Mouse (Mus musculus): ENCODE measurements at regions not wholly inside any gene's neighbourhood (a gene's known extent, or its start where the extent isn't known, plus 50 kb on each side); places are given as distances from the start of the nearest gene placed in this dataset.

GRCm38 (mm10) chr15:67732988-67733387 is 1232.3 kb upstream of the Lrrc6 start:
- no peak for DNase-seq (ENCODE audit: low read depth)

GRCm38 (mm10) chr15:67729492-67729891 is 1228.8 kb upstream of the Lrrc6 start:
- no peak for DNase-seq (ENCODE audit: low read depth)

GRCm38 (mm10) chr15:67725239-67725638 is 1224.5 kb upstream of the Lrrc6 start:
- no peak for DNase-seq (ENCODE audit: low read depth)

- DNase-seq (ENCODE audit: low read depth): no peak
Observed at GRCm38 (mm10) chr15:67714203-67714602, 1213.5 kb upstream of the Lrrc6 start.

- DNase-seq (ENCODE audit: low read depth): no peak
Observed at GRCm38 (mm10) chr15:67686140-67686539, 1185.4 kb upstream of the Lrrc6 start.

- no peak for DNase-seq (ENCODE audit: low read depth)
Observed at GRCm38 (mm10) chr15:67673276-67673675, 1172.6 kb upstream of the Lrrc6 start.

GRCm38 (mm10) chr15:67636155-67636554 is 1135.4 kb upstream of the Lrrc6 start:
- no peak for DNase-seq (ENCODE audit: low read depth)

GRCm38 (mm10) chr15:67626704-67627287 is 1126.1 kb upstream of the Lrrc6 start:
- DNase-seq (ENCODE audit: low read depth): no peak

- DNase-seq (ENCODE audit: low read depth): no peak
Observed at GRCm38 (mm10) chr15:67611896-67612295, 1111.2 kb upstream of the Lrrc6 start.

- no peak for DNase-seq (ENCODE audit: low read depth)
Observed at GRCm38 (mm10) chr15:67598426-67598825, 1097.7 kb upstream of the Lrrc6 start.

GRCm38 (mm10) chr15:67576581-67576980 is 1075.9 kb upstream of the Lrrc6 start:
- no peak for DNase-seq (ENCODE audit: low read depth)

- DNase-seq (ENCODE audit: low read depth): no peak
Observed at GRCm38 (mm10) chr15:67571614-67572013, 1070.9 kb upstream of the Lrrc6 start.

- no peak for DNase-seq (ENCODE audit: low read depth)
Observed at GRCm38 (mm10) chr15:67557304-67557703, 1056.6 kb upstream of the Lrrc6 start.

GRCm38 (mm10) chr15:67551911-67552310 is 1051.2 kb upstream of the Lrrc6 start:
- no peak for DNase-seq (ENCODE audit: low read depth)

GRCm38 (mm10) chr15:67546896-67547400 is 1046.2 kb upstream of the Lrrc6 start:
- DNase-seq (ENCODE audit: low read depth): no peak

- DNase-seq (ENCODE audit: low read depth): peak; percentile 39
Observed at GRCm38 (mm10) chr15:67545745-67546144, 1045.0 kb upstream of the Lrrc6 start.

- no peak for DNase-seq (ENCODE audit: low read depth)
Observed at GRCm38 (mm10) chr15:67513722-67514121, 1013.0 kb upstream of the Lrrc6 start.

- no peak for DNase-seq (ENCODE audit: low read depth)
Observed at GRCm38 (mm10) chr15:67495001-67495658, 994.4 kb upstream of the Lrrc6 start.

- peak; percentile 14 for DNase-seq (ENCODE audit: low read depth)
Observed at GRCm38 (mm10) chr15:67481733-67482132, 981.0 kb upstream of the Lrrc6 start.

- DNase-seq (ENCODE audit: low read depth): no peak
Observed at GRCm38 (mm10) chr15:67474325-67474724, 973.6 kb upstream of the Lrrc6 start.

- DNase-seq (ENCODE audit: low read depth): no peak
Observed at GRCm38 (mm10) chr15:67472979-67473378, 972.3 kb upstream of the Lrrc6 start.

- DNase-seq (ENCODE audit: low read depth): no peak
Observed at GRCm38 (mm10) chr15:67471283-67471682, 970.6 kb upstream of the Lrrc6 start.

GRCm38 (mm10) chr15:67470036-67470435 is 969.3 kb upstream of the Lrrc6 start:
- DNase-seq (ENCODE audit: low read depth): no peak

Measured in induced T-regulatory cell, adult 2 months (primary cell).